Mouse (Mus musculus): ENCODE measurements around the gene Taf10. TPM values are rescaled to one million over a fixed set of nuclear protein-coding genes. Genes with fewer than 3 reads are reported as not detected.
"Not testable (repeated sequence)": the region's sequence is repeated elsewhere in the genome, so short reads cannot be mapped to it uniquely, and the experiment has no call there.

Taf10 gene
- polyA plus RNA-seq, 1 experiment from 2014 or later, result 84.8 TPM

- H3K27me3 ChIP-seq (ENCODE audit: control insufficient read depth, insufficient read depth, low read depth, low read length), result no peaks in the 10 kb centered on the region
- H3K9ac ChIP-seq (ENCODE audit: low read depth, low read length), result peak within 1 kb of the TSS; percentile 94
- H3K36me3 ChIP-seq (ENCODE audit: control insufficient read depth, insufficient read depth), result peaks cover 30% of the 10 kb centered on the region
- no peaks in the 10 kb centered on the region for H3K9me3 ChIP-seq (replicated peaks; ENCODE audit: control insufficient read depth, low read length)
- under 1% methylated on average over 56 of the region's 62 CpGs for WGBS (ENCODE audit: insufficient replicate concordance)
- H3K27ac ChIP-seq (ENCODE audit: low read length), result peak within 1 kb of the TSS; percentile 89
- peaks cover 27% of the 10 kb centered on the region for H3K4me1 ChIP-seq (ENCODE audit: control insufficient read depth, low read depth, low read length)
- ATAC-seq (ENCODE audit: low read depth), result peak; percentile 98
- peak within 1 kb of the TSS; percentile 86 for H3K4me2 ChIP-seq (ENCODE audit: low read depth, low read length)
- H3K4me3 ChIP-seq (ENCODE audit: low read depth, low read length), result peak within 1 kb of the TSS; percentile 89
Measured at GRCm38 (mm10) chr7:105736264-105736901, 7.8 kb downstream of the Taf10 start, which contains the start of gene Ilk. Gene Ilk (plus strand): TSS chr7:105736592.

- H3K36me3 ChIP-seq (ENCODE audit: control insufficient read depth, insufficient read depth), result peaks cover 21% of the 10 kb centered on the region
- H3K27me3 ChIP-seq (ENCODE audit: control insufficient read depth, insufficient read depth, low read depth, low read length); ATAC-seq (ENCODE audit: low read depth); H3K9me3 ChIP-seq (replicated peaks; ENCODE audit: control insufficient read depth, low read length): not testable (repeated sequence)
- H3K4me3 ChIP-seq (ENCODE audit: low read depth, low read length), result peak overlapping the region; percentile 89
- peaks cover 27% of the 10 kb centered on the region for H3K4me1 ChIP-seq (ENCODE audit: control insufficient read depth, low read depth, low read length)
- peak overlapping the region; percentile 86 for H3K4me2 ChIP-seq (ENCODE audit: low read depth, low read length)
- H3K9ac ChIP-seq (ENCODE audit: low read depth, low read length), result peak overlapping the region; percentile 94
- H3K27ac ChIP-seq (ENCODE audit: low read length), result peak overlapping the region; percentile 73; the same call in 1 of the 2 replicates
- 29% methylated on average over 4 of the region's 4 CpGs for WGBS (ENCODE audit: insufficient replicate concordance)
Measured at GRCm38 (mm10) chr7:105735464-105735863, 8.7 kb downstream of the Taf10 start.

- no peak for ATAC-seq (ENCODE audit: low read depth)
Measured at GRCm38 (mm10) chr7:105734826-105735225, 9.3 kb downstream of the Taf10 start.

GRCm38 (mm10) chr7:105733836-105734235, 10.3 kb downstream of the Taf10 start:
- Histone ChIP-seq H3K36me3 (ENCODE audit: control insufficient read depth, insufficient read depth) (peaks cover 22% of the 10 kb centered on the region), H3K9me3 (replicated peaks; ENCODE audit: control insufficient read depth, low read length) (no peaks in the 10 kb centered on the region), H3K4me3 (ENCODE audit: low read depth, low read length) (no peak overlapping the region), H3K9ac (ENCODE audit: low read depth, low read length) (no peak overlapping the region), H3K4me1 (ENCODE audit: control insufficient read depth, low read depth, low read length) (peaks cover 20% of the 10 kb centered on the region), H3K4me2 (ENCODE audit: low read depth, low read length) (no peak overlapping the region), H3K27me3 (ENCODE audit: control insufficient read depth, insufficient read depth, low read depth, low read length) (no peaks in the 10 kb centered on the region), H3K27ac (ENCODE audit: low read length) (no peak overlapping the region)
- no peak for ATAC-seq (ENCODE audit: low read depth)
- 84% methylated on average over 11 of the region's 11 CpGs for WGBS (ENCODE audit: insufficient replicate concordance)

More at GRCm38 (mm10) chr7:105734826-105735225, 9.3 kb downstream of the Taf10 start:
- Histone ChIP-seq H3K27me3 (ENCODE audit: control insufficient read depth, insufficient read depth, low read depth, low read length) (no peaks in the 10 kb centered on the region), H3K9ac (ENCODE audit: low read depth, low read length) (no peak overlapping the region), H3K36me3 (ENCODE audit: control insufficient read depth, insufficient read depth) (peaks cover 18% of the 10 kb centered on the region), H3K4me2 (ENCODE audit: low read depth, low read length) (no peak overlapping the region), H3K27ac (ENCODE audit: low read length) (no peak overlapping the region), H3K4me3 (ENCODE audit: low read depth, low read length) (no peak overlapping the region), H3K9me3 (replicated peaks; ENCODE audit: control insufficient read depth, low read length) (no peaks in the 10 kb centered on the region), H3K4me1 (ENCODE audit: control insufficient read depth, low read depth, low read length) (peaks cover 27% of the 10 kb centered on the region)
- WGBS (ENCODE audit: insufficient replicate concordance), result 73% methylated on average over 8 of the region's 8 CpGs

- Histone ChIP-seq H3K4me1 (ENCODE audit: control insufficient read depth, low read depth, low read length) (no peaks in the 10 kb centered on the region), H3K4me3 (ENCODE audit: low read depth, low read length) (no peak overlapping the region), H3K36me3 (ENCODE audit: control insufficient read depth, insufficient read depth) (peaks cover 16% of the 10 kb centered on the region)
Measured at GRCm38 (mm10) chr7:105728701-105729428, 15.3 kb downstream of the Taf10 start.

GRCm38 (mm10) chr7:105726980-105727325, 17.2 kb downstream of the Taf10 start:
- Histone ChIP-seq H3K9ac (ENCODE audit: low read depth, low read length) (no peak overlapping the region), H3K36me3 (ENCODE audit: control insufficient read depth, insufficient read depth) (peaks cover 4% of the 10 kb centered on the region), H3K4me2 (ENCODE audit: low read depth, low read length) (no peak overlapping the region), H3K4me1 (ENCODE audit: control insufficient read depth, low read depth, low read length) (no peaks in the 10 kb centered on the region), H3K27me3 (ENCODE audit: control insufficient read depth, insufficient read depth, low read depth, low read length) (no peaks in the 10 kb centered on the region), H3K4me3 (ENCODE audit: low read depth, low read length) (no peak overlapping the region), H3K27ac (ENCODE audit: low read length) (no peak overlapping the region), H3K9me3 (replicated peaks; ENCODE audit: control insufficient read depth, low read length) (no peaks in the 10 kb centered on the region)
- ATAC-seq (ENCODE audit: low read depth), result no peak
- 62% methylated on average over 4 of the region's 4 CpGs for WGBS (ENCODE audit: insufficient replicate concordance)

More at GRCm38 (mm10) chr7:105728701-105729428, 15.3 kb downstream of the Taf10 start:
- no peak overlapping the region for H3K27ac ChIP-seq (ENCODE audit: low read length)
- no peak overlapping the region for H3K9ac ChIP-seq (ENCODE audit: low read depth, low read length)
- 62% methylated on average over 6 of the region's 6 CpGs for WGBS (ENCODE audit: insufficient replicate concordance)
- H3K9me3 ChIP-seq (replicated peaks; ENCODE audit: control insufficient read depth, low read length), result no peaks in the 10 kb centered on the region
- no peak for ATAC-seq (ENCODE audit: low read depth)
- no peak overlapping the region for H3K4me2 ChIP-seq (ENCODE audit: low read depth, low read length)
- H3K27me3 ChIP-seq (ENCODE audit: control insufficient read depth, insufficient read depth, low read depth, low read length), result no peaks in the 10 kb centered on the region

- H3K4me1 ChIP-seq (ENCODE audit: control insufficient read depth, low read depth, low read length), result no peaks in the 10 kb centered on the region
- WGBS (ENCODE audit: insufficient replicate concordance), result 74% methylated on average over 4 of the region's 4 CpGs
- H3K27ac ChIP-seq (ENCODE audit: low read length), result no peak overlapping the region
- H3K4me3 ChIP-seq (ENCODE audit: low read depth, low read length), result no peak overlapping the region
- H3K9ac ChIP-seq (ENCODE audit: low read depth, low read length), result no peak overlapping the region
- peaks cover 4% of the 10 kb centered on the region for H3K36me3 ChIP-seq (ENCODE audit: control insufficient read depth, insufficient read depth)
- H3K27me3 ChIP-seq (ENCODE audit: control insufficient read depth, insufficient read depth, low read depth, low read length), result no peaks in the 10 kb centered on the region
- no peak overlapping the region for H3K4me2 ChIP-seq (ENCODE audit: low read depth, low read length)
- ATAC-seq (ENCODE audit: low read depth), result peak; percentile 71; the same call in 1 of the 2 replicates
- no peaks in the 10 kb centered on the region for H3K9me3 ChIP-seq (replicated peaks; ENCODE audit: control insufficient read depth, low read length)
Measured at GRCm38 (mm10) chr7:105726144-105726979, 17.8 kb downstream of the Taf10 start.

- Histone ChIP-seq H3K4me3 (ENCODE audit: low read depth, low read length) (no peak overlapping the region), H3K27ac (ENCODE audit: low read length) (no peak overlapping the region), H3K36me3 (ENCODE audit: control insufficient read depth, insufficient read depth) (no peaks in the 10 kb centered on the region), H3K4me2 (ENCODE audit: low read depth, low read length) (no peak overlapping the region), H3K27me3 (ENCODE audit: control insufficient read depth, insufficient read depth, low read depth, low read length) (no peaks in the 10 kb centered on the region), H3K9ac (ENCODE audit: low read depth, low read length) (no peak overlapping the region), H3K4me1 (ENCODE audit: control insufficient read depth, low read depth, low read length) (no peaks in the 10 kb centered on the region), H3K9me3 (replicated peaks; ENCODE audit: control insufficient read depth, low read length) (no peaks in the 10 kb centered on the region)
- WGBS (ENCODE audit: insufficient replicate concordance), result 38% methylated on average over 2 of the region's 2 CpGs
- no peak for ATAC-seq (ENCODE audit: low read depth)
Measured at GRCm38 (mm10) chr7:105721916-105722315, 22.2 kb downstream of the Taf10 start.

Data from liver, embryonic 16.5 days (tissue).